Mouse (Mus musculus) heart, embryonic 13.5 days (tissue): ENCODE results near the gene Hist1h3f. TPM values are rescaled to one million over a fixed set of nuclear protein-coding genes. Genes with fewer than 3 reads are reported as not detected.
"Not testable (repeated sequence)": the region's sequence is repeated elsewhere in the genome, so short reads cannot be mapped to it uniquely, and the experiment has no call there.

Experiments
- ATAC-seq: fragments of 200-750 bp; cut with Nextera tagmentation; 2 replicates; pipeline ENCODE4 v1.8.0; 2017; ENCODE audit warnings: moderate TSS enrichment; ENCODE audit not compliant: insufficient number of reproducible peaks, low FRiP score, low TSS enrichment; ENCODE audit errors: extremely low read depth
- H3K27ac ChIP-seq: fragments of 300-500 bp; sonication (generic); replicated peaks from 2 replicates; pipeline ENCODE4 v1.5.1; 2015; ENCODE audit warnings: moderate library complexity, mild to moderate bottlenecking, inconsistent platforms
- H3K27me3 ChIP-seq: fragments of 300-500 bp; sonication (generic); replicated peaks from 2 replicates; pipeline ENCODE4 v1.6.1; 2015; ENCODE audit warnings: mild to moderate bottlenecking, inconsistent platforms
- H3K36me3 ChIP-seq: fragments of 300-500 bp; sonication (generic); 2 replicates; pipeline ENCODE4 v1.6.1; 2015; ENCODE audit warnings: mild to moderate bottlenecking, inconsistent platforms
- H3K4me1 ChIP-seq: fragments of 300-500 bp; sonication (generic); 2 replicates; pipeline ENCODE4 v1.6.1; 2015; ENCODE audit warnings: inconsistent platforms
- H3K4me2 ChIP-seq: fragments of 300-500 bp; sonication (generic); 2 replicates; pipeline ENCODE4 v1.6.1; 2015; ENCODE audit warnings: inconsistent platforms, mild to moderate bottlenecking, moderate library complexity
- H3K4me3 ChIP-seq: fragments of 300-500 bp; sonication (generic); 2 replicates; pipeline ENCODE4 v1.5.1; 2015; ENCODE audit warnings: moderate library complexity, mild to moderate bottlenecking, inconsistent platforms
- H3K9ac ChIP-seq: fragments of 300-500 bp; sonication (generic); 2 replicates; pipeline ENCODE4 v1.6.1; 2015; ENCODE audit warnings: inconsistent platforms, mild to moderate bottlenecking, moderate library complexity
- H3K9me3 ChIP-seq: fragments of 300-500 bp; sonication (generic); 2 replicates; pipeline ENCODE4 v1.6.1; 2016; ENCODE audit warnings: inconsistent platforms
- WGBS: fragments of 180-500 bp; shearing (Covaris S2); methylation state at CpG from one replicate; pipeline ENCODE4 v1.1.7; 2015; ENCODE audit warnings: mixed read lengths; 5-methylcytosine and 5-hydroxymethylcytosine counted together
- polyA plus RNA-seq: library from polyadenylated mRNA; unstranded; fragments of >200 nt; fragmentation: Nextera tagmentation; extraction: Ambion mirVana; gene quantifications from 2 replicates; pipeline ENCODE4 v1.2.1, GENCODE M21; 2015

Gene Hist1h3f
- polyA plus RNA-seq, 1 experiment from 2014 or later: 0.48 TPM

DNA sequence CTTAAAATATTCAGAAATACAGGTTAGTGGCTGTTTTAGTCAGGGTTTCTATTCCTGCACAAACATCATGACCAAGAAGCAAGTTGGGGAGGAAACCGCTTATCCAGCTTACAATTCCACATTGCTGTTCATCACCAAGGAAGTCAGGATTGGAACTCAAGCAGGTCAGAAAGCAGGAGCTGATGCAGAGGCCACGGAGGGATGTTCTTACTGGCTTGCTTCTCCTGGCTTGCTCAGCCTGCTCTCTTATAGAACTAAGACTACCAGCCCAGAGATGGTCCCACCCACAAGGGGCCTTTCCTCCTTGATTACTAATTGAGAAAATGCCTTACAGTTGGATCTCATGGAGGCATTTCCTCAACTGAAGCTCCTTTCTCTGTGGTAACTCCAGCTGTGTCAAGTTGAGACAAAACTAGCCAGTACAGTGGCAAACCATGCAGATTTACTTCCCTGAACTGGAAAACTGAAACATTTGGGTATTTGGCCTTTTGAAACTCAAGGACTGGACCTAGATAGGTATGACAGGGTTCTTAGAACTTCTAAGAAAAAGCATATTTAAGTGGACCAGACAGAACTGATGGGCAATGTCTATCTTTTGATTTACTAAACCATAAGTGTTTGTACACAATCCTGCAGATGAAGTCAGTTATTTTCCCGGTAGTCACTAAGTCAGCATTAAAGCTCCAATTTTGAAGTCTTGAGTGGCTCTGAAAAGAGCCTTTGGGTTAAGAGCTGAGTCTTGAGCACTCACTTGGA, 1.4 kb upstream of the Hist1h3f start:
- not testable (repeated sequence) for H3K27me3 ChIP-seq, H3K36me3 ChIP-seq, H3K9me3 ChIP-seq, H3K4me1 ChIP-seq, ATAC-seq
- H3K27ac ChIP-seq: peak overlapping the region; percentile 90
- 10% methylated on average over 3 of the region's 3 CpGs for WGBS
- peak overlapping the region; percentile 58 for H3K4me3 ChIP-seq
- peak overlapping the region; percentile 83 for H3K4me2 ChIP-seq
- H3K9ac ChIP-seq: peak overlapping the region; percentile 79

DNA sequence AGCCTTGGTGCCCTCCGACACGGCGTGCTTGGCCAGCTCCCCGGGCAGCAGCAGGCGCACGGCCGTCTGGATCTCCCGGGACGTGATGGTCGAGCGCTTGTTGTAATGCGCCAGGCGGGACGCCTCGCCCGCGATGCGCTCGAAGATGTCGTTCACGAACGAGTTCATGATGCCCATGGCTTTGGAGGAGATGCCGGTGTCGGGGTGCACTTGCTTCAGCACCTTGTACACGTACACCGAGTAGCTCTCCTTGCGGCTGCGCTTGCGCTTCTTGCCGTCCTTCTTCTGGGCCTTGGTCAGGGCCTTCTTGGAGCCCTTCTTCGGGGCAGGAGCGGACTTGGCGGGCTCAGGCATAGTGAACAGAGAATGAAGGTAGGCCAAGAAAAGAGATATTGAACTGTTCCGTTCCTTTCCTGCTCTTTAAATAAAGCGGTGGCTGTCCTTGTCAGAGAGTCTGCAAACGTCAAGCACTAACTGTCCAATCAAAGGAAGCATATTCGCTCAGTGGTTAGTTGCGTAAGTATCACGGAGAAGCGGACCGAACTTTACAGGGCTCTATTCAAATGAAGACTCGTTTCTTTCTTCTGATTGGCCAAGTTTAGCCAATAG, 749 bp upstream of the Hist1h3f start, which contains the start of gene Hist1h2bh:
Gene Hist1h2bh, minus strand, starts transcription at position 394 of the 609 bp plus-strand sequence.
- Histone ChIP-seq H3K9ac (peak within 1 kb of the TSS; percentile 79), H3K4me3 (peak within 1 kb of the TSS; percentile 58), H3K27ac (peak within 1 kb of the TSS; percentile 93), H3K4me2 (peak within 1 kb of the TSS; percentile 83)
- peak; percentile 80 for ATAC-seq
- H3K36me3 ChIP-seq, H3K9me3 ChIP-seq, H3K4me1 ChIP-seq, H3K27me3 ChIP-seq: not testable (repeated sequence)
- under 1% methylated on average over 38 of the region's 42 CpGs for WGBS

GRCm38 (mm10) chr13:23544787-23545120, 902 bp downstream of the Hist1h3f start:
- H3K4me1 ChIP-seq, H3K9me3 ChIP-seq, H3K36me3 ChIP-seq, H3K27me3 ChIP-seq: not testable (repeated sequence)
- ATAC-seq: 0 out of 2 replicates have a peak, but pooled peaks have one; percentile 4
- peak overlapping the region; percentile 82 for H3K9ac ChIP-seq
- H3K27ac ChIP-seq: peak overlapping the region; percentile 93
- WGBS: 0% methylated on average over 14 of the region's 14 CpGs
- H3K4me3 ChIP-seq: peak overlapping the region; percentile 58
- peak overlapping the region; percentile 83 for H3K4me2 ChIP-seq

DNA sequence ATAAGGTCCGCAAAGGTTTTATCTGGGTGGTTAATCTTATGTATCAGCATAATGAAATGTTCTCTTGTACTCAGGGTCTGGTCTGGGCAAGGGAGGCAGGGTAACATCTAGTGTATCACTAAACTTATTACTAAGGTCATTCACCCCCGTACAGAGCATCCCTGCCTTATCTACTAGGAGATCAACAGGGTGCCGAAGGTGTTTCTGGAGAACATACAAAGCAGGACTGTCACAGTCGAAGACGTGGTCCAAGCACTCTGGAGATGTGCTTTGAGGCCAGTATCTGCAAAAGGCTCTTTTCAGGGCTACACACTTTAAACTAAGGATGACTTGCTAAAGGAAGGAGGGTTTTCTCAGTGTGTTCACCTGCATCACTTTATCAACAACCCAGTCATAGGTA, 2.8 kb downstream of the Hist1h3f start:
- WGBS: 71% methylated on average over 5 of the region's 5 CpGs
- Histone ChIP-seq H3K27me3 (no peaks in the 10 kb centered on the region), H3K9ac (no peak overlapping the region), H3K4me3 (no peak overlapping the region), H3K27ac (no peak overlapping the region), H3K4me1 (peaks cover 15% of the 10 kb centered on the region), H3K9me3 (no peaks in the 10 kb centered on the region), H3K4me2 (no peak overlapping the region), H3K36me3 (no peaks in the 10 kb centered on the region)
- no peak for ATAC-seq

- Histone ChIP-seq H3K9ac (peak overlapping the region; percentile 79), H3K36me3 (no peaks in the 10 kb centered on the region), H3K4me1 (peaks cover 22% of the 10 kb centered on the region), H3K27me3 (no peaks in the 10 kb centered on the region), H3K4me3 (peak overlapping the region; percentile 57), H3K27ac (peak overlapping the region; percentile 92), H3K4me2 (peak overlapping the region; percentile 72), H3K9me3 (no peaks in the 10 kb centered on the region)
- no peak for ATAC-seq
- 10% methylated on average over 3 of the region's 3 CpGs for WGBS
Observed at GRCm38 (mm10) chr13:23550761-23551145, 6.9 kb downstream of the Hist1h3f start.

- Histone ChIP-seq H3K9ac (peak within 1 kb of the TSS; percentile 79), H3K27ac (peak within 1 kb of the TSS; percentile 92), H3K4me3 (peak within 1 kb of the TSS; percentile 57), H3K4me2 (peak within 1 kb of the TSS; percentile 72), H3K4me1 (peaks cover 23% of the 10 kb centered on the region)
- H3K27me3 ChIP-seq, H3K9me3 ChIP-seq, H3K36me3 ChIP-seq: not testable (repeated sequence)
- WGBS: under 1% methylated on average over 47 of the region's 47 CpGs
- ATAC-seq: peak; percentile 71; the same call in 1 of the 2 replicates
Observed at GRCm38 (mm10) chr13:23551146-23551834, 7.4 kb downstream of the Hist1h3f start, which contains the start of gene Hist1h4f. Hist1h4f (minus strand) TSS chr13:23551648.

DNA sequence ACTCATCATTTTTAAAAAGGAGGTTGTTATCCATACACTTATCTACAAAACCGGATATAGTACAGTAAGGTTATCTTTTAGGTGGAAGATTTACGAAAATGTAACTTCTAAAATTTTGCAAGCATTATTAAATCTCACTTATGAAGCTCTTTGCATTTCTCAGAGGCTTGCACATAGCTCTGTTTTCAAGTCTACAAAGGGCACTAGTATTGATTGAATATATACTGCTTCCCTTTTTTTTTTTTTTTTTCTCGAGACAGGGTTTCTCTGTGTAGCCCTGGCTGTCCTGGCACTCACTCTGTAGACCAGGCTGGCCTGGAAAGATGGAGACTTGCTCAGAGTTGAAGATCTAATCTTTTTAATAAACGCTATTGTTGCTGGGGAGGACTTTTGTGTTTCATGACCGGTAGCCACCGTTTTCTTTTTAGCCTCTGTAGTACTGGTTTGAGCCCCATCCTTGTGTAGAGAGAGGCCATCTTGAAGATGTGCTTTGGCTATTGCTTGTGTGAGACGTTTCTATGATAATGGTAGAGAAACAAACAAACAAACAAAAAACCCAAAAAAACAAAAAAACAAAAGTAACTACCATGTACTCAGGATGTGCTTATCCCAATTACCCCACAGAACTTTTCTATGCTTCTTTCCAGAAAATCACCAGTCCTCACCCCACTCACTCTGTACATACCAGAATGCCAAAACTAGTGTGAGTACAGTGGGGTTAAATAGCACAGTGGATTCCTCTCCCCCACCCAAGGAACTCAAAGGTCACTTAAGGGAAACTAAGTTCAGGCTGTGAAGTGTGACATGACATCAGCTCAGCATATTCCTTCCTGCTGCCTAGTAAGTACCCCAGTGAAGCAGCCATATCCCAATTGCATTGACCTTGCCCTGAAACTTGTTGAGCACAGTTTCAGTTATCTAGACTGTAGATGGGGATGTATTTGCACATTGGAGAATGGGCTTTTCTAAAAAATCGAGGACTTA, 8.4 kb downstream of the Hist1h3f start:
- Histone ChIP-seq H3K4me1 (peaks cover 29% of the 10 kb centered on the region), H3K27me3 (no peaks in the 10 kb centered on the region), H3K4me2 (peak overlapping the region; percentile 72), H3K4me3 (peak overlapping the region; percentile 57), H3K9me3 (no peaks in the 10 kb centered on the region), H3K9ac (peak overlapping the region; percentile 66), H3K36me3 (no peaks in the 10 kb centered on the region), H3K27ac (peak overlapping the region; percentile 92)
- 44% methylated on average over 8 of the region's 8 CpGs for WGBS
- ATAC-seq: no peak

GRCm38 (mm10) chr13:23552962-23553361, 9.1 kb downstream of the Hist1h3f start, which contains the start of gene Hist1h1d:
Hist1h1d (plus strand) TSS chr13:23553262.
- H3K4me3 ChIP-seq: no peak within 1 kb of the TSS; the same call in 1 of the 2 replicates
- H3K4me2 ChIP-seq: peak within 1 kb of the TSS; percentile 99
- H3K27me3 ChIP-seq: no peaks in the 10 kb centered on the region
- ATAC-seq: no peak
- peak within 1 kb of the TSS; percentile 98 for H3K27ac ChIP-seq
- peak within 1 kb of the TSS; percentile 96 for H3K9ac ChIP-seq
- no peaks in the 10 kb centered on the region for H3K36me3 ChIP-seq
- H3K4me1 ChIP-seq: peaks cover 29% of the 10 kb centered on the region
- no peaks in the 10 kb centered on the region for H3K9me3 ChIP-seq

DNA sequence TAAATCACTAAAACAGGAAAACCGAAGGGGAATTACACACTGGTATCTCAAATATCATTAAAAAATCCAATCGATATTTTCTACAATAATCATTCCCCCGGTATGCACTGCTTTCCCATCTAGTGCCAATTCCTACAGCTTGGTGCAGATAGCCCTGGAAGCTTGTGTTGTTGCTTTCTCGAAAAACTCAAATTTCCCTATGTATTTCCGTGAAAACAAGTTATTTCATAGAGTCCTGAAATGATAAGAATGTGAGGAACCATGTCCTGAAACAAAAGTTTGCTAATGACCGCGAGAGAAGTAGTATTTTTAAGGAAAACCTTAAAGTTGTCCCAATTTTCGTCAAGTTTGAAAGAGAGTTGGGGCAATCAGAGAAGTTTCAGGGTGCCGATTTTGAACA, 10.5 kb downstream of the Hist1h3f start:
- Histone ChIP-seq H3K36me3 (no peaks in the 10 kb centered on the region), H3K9ac (peak overlapping the region; percentile 96), H3K4me2 (peak overlapping the region; percentile 99), H3K4me1 (peaks cover 29% of the 10 kb centered on the region), H3K4me3 (peak overlapping the region; percentile 69), H3K27me3 (no peaks in the 10 kb centered on the region), H3K9me3 (no peaks in the 10 kb centered on the region), H3K27ac (peak overlapping the region; percentile 98)
- ATAC-seq: no peak
- WGBS: 19% methylated on average over 9 of the region's 9 CpGs

- peak; percentile 73 for ATAC-seq
- H3K4me2 ChIP-seq: peak overlapping the region; percentile 99
- peak overlapping the region; percentile 69 for H3K4me3 ChIP-seq
- peak overlapping the region; percentile 98 for H3K27ac ChIP-seq
- peak overlapping the region; percentile 96 for H3K9ac ChIP-seq
- H3K27me3 ChIP-seq: no peaks in the 10 kb centered on the region
- WGBS: under 1% methylated on average over 54 of the region's 54 CpGs
- no peaks in the 10 kb centered on the region for H3K9me3 ChIP-seq
- no peaks in the 10 kb centered on the region for H3K36me3 ChIP-seq
- H3K4me1 ChIP-seq: peaks cover 29% of the 10 kb centered on the region
Observed at GRCm38 (mm10) chr13:23554925-23555838, 11.3 kb downstream of the Hist1h3f start.
